Mouse (Mus musculus): ENCODE measurements around the gene Arhgef28.

GRCm38 (mm10) chr13:98030041-98030440 is 176.2 kb downstream of the Arhgef28 start:
- no peak for TF ChIP-seq POLR2A (IDR thresholded peaks at IDR 0.05; ENCODE audit: extremely low read depth, insufficient read depth, low read length)
- TF ChIP-seq CTCF (IDR thresholded peaks at IDR 0.05; ENCODE audit: extremely low read depth, insufficient read depth, low read length) = no peak
